Mouse (Mus musculus) forebrain, embryonic 12.5 days (tissue): Measurements from ENCODE around the gene Nr2f6. TPM values are rescaled to one million over a fixed set of nuclear protein-coding genes. Genes with fewer than 3 reads are reported as not detected.

Experiments used
- ATAC-seq: fragments of 200-750 bp; cut with Nextera tagmentation; 2 replicates; pipeline ENCODE4 v1.8.0; 2017; ENCODE audit warnings: moderate TSS enrichment; ENCODE audit not compliant: low FRiP score
- H3K27ac ChIP-seq: fragments of 300-500 bp; sonication (generic); 2 replicates; pipeline ENCODE4 v1.5.1; 2016; ENCODE audit warnings: mild to moderate bottlenecking
- H3K27me3 ChIP-seq: fragments of 300-500 bp; sonication (generic); 2 replicates; pipeline ENCODE4 v1.6.1; 2016; ENCODE audit warnings: mild to moderate bottlenecking
- H3K36me3 ChIP-seq: fragments of 300-500 bp; sonication (generic); replicated peaks from 2 replicates; pipeline ENCODE4 v1.6.1; 2016; ENCODE audit warnings: mild to moderate bottlenecking
- H3K4me1 ChIP-seq: fragments of 300-500 bp; sonication (generic); 2 replicates; pipeline ENCODE4 v1.6.1; 2016
- H3K4me2 ChIP-seq: fragments of 300-500 bp; sonication (generic); 2 replicates; pipeline ENCODE4 v1.6.1; 2016; ENCODE audit warnings: mild to moderate bottlenecking, moderate library complexity
- H3K4me3 ChIP-seq: fragments of 300-500 bp; sonication (generic); replicated peaks from 2 replicates; pipeline ENCODE4 v1.5.1; 2016; ENCODE audit warnings: mild to moderate bottlenecking
- H3K9ac ChIP-seq: fragments of 300-500 bp; sonication (generic); 2 replicates; pipeline ENCODE4 v1.6.1; 2016; ENCODE audit warnings: mild to moderate bottlenecking
- H3K9me3 ChIP-seq: fragments of 300-500 bp; sonication (generic); 2 replicates; pipeline ENCODE4 v1.6.1; 2016
- WGBS: fragments of 180-500 bp; shearing (Covaris S2); methylation state at CpG from one replicate; pipeline ENCODE4 v1.1.7; 2016; 5-methylcytosine and 5-hydroxymethylcytosine counted together
- polyA plus RNA-seq: library from polyadenylated mRNA; unstranded; fragments of >200 nt; fragmentation: Nextera tagmentation; extraction: Ambion mirVana; gene quantifications from 2 replicates; pipeline ENCODE4 v1.2.1, GENCODE M21; 2016

The Nr2f6 gene
- polyA plus RNA-seq = 31.5 and 35.3 TPM in 2 replicates

DNA sequence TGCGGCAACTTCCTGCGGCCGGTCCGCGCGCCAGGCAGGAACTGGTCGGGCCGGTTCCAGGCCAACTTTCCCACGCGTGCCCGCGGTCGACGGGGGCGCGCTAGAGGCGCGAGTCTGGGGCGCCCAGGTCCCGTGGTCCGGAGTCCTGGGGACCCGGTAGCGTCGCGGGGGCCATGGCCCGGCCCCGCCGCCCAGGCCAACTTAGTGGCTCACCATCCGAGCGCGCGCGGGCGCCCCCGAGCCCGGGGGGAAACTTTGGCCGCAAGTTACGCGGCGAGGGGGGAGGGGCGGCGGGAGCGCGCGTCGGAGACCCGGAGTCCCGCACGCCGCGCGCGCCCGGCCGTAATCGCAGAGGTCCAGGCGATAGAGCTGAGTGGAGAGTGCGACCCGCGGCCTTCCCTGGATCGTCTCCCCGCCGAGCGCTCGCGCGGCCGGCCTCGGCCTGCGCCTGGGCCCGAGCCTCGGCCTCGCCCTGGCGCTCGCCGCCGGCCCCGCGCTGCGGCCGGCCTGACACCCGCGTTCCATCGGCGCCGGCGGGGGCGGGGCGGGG, at the start of gene Nr2f6:
Gene Nr2f6 (minus strand): TSS at position 540 of the 550 bp plus-strand sequence.
- peaks cover 6% of the 10 kb centered on the region for H3K36me3 ChIP-seq
- peaks cover 58% of the 10 kb centered on the region for H3K4me1 ChIP-seq
- H3K9me3 ChIP-seq = no peaks in the 10 kb centered on the region
- peak within 1 kb of the TSS; percentile 75 for H3K4me3 ChIP-seq
- peak; percentile 30 for ATAC-seq
- peaks cover 32% of the 10 kb centered on the region for H3K27me3 ChIP-seq
- WGBS = under 1% methylated on average over 58 of the region's 89 CpGs
- H3K4me2 ChIP-seq = peak within 1 kb of the TSS; percentile 98
- peak within 1 kb of the TSS; percentile 89 for H3K27ac ChIP-seq
- H3K9ac ChIP-seq = peak within 1 kb of the TSS; percentile 80

DNA sequence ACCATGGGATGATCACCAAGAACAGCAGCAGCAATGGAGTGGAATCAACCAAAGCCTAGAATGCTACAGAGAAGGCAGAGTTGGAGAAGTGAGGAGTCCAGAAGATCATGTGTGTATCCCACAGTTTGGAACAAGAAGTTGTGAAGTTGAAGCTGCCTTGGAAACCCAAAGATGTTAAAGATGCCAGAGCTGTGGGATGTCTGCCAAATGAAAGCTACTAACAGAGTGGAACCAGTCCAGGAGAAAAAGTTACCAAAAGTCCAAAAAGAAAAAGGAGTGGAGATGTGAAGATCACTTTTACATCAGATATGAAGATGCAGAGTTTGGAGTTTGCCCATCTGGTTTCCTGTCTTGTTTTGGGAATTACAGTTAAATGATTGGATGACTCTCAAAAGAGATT, 40.4 kb upstream of the Nr2f6 start:
- H3K4me2 ChIP-seq = no peak overlapping the region
- no peak overlapping the region for H3K27ac ChIP-seq
- peaks cover 6% of the 10 kb centered on the region; the same call in 1 of the 2 replicates for H3K9me3 ChIP-seq
- no peak for ATAC-seq
- H3K4me1 ChIP-seq = no peaks in the 10 kb centered on the region
- H3K4me3 ChIP-seq = no peak overlapping the region
- H3K36me3 ChIP-seq = no peaks in the 10 kb centered on the region
- no peak overlapping the region for H3K9ac ChIP-seq
- H3K27me3 ChIP-seq = no peaks in the 10 kb centered on the region

DNA sequence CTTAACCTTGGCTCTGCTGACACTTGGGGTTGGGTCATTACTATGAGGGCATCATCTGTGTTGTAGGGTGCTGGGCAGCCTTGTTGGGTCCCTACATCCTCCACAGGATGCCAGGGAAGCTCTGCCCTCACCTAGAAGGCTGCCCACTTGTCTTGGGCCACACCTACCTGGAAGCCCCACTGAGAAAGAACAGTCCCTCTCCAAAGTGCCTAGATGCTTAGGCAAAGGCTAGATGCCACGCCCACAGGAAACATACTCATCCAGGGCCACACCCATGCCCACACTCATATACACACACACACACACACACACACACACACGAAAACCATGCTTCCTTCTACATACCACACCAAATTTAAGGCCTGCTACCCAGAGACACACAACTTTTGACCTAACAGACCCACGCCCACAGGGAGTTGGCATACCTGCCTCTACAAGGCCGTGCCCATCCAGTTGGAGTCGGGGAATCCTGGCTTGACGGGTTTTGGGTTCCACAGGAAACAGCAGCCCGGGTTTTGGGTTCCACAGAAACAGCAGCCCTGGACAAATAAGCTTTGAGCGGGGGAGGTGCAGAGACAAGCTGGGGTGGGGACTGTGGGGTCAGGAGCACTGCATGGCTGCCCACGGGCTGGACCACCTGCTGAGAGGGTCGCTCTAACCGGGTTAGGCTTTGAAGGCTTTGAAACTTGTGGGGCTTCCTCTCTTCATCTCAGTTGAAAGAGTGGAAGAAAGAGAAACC, 29.9 kb upstream of the Nr2f6 start:
- H3K36me3 ChIP-seq = peaks cover 31% of the 10 kb centered on the region
- H3K9me3 ChIP-seq = no peaks in the 10 kb centered on the region
- peaks cover 13% of the 10 kb centered on the region for H3K4me1 ChIP-seq
- H3K27me3 ChIP-seq = 0 out of 2 replicates have a peak, but pooled peaks cover 7% of the 10 kb centered on the region
- H3K27ac ChIP-seq = no peak overlapping the region
- no peak overlapping the region for H3K4me2 ChIP-seq
- no peak for ATAC-seq
- no peak overlapping the region for H3K4me3 ChIP-seq
- H3K9ac ChIP-seq = no peak overlapping the region
- 48% methylated on average over 11 of the region's 11 CpGs for WGBS

DNA sequence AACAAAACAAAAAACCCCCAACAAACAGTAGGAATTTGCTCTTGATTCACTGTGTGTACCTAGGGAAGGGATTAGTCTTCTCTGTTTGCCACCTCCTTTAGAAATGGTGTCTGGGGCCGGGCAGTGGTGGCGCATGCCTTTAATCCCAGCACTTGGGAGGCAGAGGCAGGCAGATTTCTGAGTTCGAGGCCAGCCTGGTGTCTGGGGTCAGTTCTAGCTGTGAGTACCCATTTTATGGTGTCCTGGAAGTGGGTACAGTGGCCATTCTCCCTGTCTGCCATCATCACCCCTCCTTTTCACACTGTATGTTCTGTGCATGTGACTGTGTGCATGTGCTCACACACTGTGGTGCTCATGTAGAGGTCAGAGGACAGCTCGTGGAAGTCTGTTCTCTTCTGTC, 26.5 kb upstream of the Nr2f6 start:
- no peak overlapping the region for H3K27ac ChIP-seq
- 0 out of 2 replicates have a peak, but pooled peaks cover 4% of the 10 kb centered on the region for H3K27me3 ChIP-seq
- peaks cover 25% of the 10 kb centered on the region for H3K4me1 ChIP-seq
- 92% methylated on average over 4 of the region's 4 CpGs for WGBS
- H3K9ac ChIP-seq = no peak overlapping the region
- no peak overlapping the region for H3K4me2 ChIP-seq
- H3K4me3 ChIP-seq = no peak overlapping the region
- no peak for ATAC-seq
- peaks cover 31% of the 10 kb centered on the region for H3K36me3 ChIP-seq
- no peaks in the 10 kb centered on the region for H3K9me3 ChIP-seq

DNA sequence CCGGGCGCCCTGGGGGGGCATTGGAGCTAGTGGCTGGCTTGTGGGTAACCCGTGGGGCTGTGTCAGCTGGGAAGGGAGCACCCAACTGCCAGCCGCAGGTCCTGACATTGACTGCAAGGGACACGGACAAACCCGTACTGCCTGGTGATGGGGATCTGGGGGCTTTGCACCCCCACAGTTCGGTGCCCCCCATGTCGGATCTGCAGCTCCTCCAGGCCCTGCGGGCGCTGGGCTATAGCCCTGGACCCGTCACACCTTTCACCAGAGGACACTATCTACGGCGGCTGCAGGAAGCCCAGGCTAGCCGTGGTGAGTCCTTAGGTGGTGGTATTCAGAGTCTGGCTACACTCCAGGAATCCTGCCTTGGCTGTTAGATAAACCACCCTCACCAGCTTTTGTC, 25.7 kb upstream of the Nr2f6 start:
- Histone ChIP-seq H3K4me3 (peak overlapping the region; percentile 66), H3K9me3 (no peaks in the 10 kb centered on the region), H3K27ac (no peak overlapping the region), H3K4me1 (peaks cover 25% of the 10 kb centered on the region), H3K36me3 (peaks cover 31% of the 10 kb centered on the region), H3K4me2 (no peak overlapping the region), H3K27me3 (0 out of 2 replicates have a peak, but pooled peaks cover 4% of the 10 kb centered on the region), H3K9ac (peak overlapping the region; percentile 33; the same call in 1 of the 2 replicates)
- WGBS = 92% methylated on average over 14 of the region's 14 CpGs
- ATAC-seq = no peak

DNA sequence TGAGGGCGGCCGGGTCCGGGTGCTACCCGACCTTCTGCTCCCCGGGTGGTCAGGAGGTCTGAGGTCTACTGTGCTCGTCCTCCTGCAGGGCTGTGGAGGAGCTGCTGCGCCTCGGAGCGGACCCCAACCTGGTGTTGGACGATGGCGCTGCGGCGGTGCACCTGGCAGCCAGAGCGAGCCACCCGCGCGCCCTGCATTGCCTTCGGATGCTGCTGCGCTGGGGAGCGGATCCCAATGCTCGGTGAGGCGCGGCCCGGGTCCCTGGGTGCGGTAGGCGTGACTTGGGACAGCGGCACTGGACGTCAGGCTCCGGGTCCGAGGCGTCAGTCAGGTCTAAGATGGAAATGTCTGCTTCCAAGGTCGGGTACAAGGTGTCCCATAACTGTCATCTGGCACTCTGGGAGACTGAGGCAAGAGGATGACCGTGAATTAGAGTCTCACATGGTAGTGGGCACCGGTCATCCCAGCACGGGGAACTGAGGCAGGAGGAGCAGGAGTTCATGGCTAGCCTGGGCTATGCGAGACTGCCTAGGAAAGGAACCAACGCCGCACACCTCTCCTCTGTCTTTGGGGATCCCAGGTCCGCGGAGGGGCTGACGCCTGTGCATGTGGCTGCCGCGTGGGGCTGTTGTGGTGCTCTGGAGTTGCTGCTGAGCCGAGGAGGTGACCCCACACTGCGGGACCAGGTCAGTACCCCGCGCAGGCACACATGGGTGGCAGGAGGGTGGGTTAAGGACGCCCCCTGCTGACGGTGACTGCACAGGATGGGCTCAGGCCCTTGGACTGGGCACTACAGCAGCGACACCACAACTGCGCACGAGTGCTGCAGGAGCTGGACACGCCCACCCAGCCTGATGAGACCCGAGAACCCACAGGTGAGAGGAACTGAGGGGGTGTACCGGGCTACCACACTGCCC, 24.6 kb upstream of the Nr2f6 start:
- H3K4me2 ChIP-seq = peak overlapping the region; percentile 70
- H3K4me1 ChIP-seq = peaks cover 20% of the 10 kb centered on the region
- peak; percentile 81 for ATAC-seq
- H3K36me3 ChIP-seq = peaks cover 34% of the 10 kb centered on the region
- H3K9ac ChIP-seq = peak overlapping the region; percentile 71
- H3K9me3 ChIP-seq = no peaks in the 10 kb centered on the region
- 0 out of 2 replicates have a peak, but pooled peaks cover 2% of the 10 kb centered on the region for H3K27me3 ChIP-seq
- peak overlapping the region; percentile 68 for H3K27ac ChIP-seq
- WGBS = under 1% methylated on average over 55 of the region's 55 CpGs
- H3K4me3 ChIP-seq = peak overlapping the region; percentile 66

DNA sequence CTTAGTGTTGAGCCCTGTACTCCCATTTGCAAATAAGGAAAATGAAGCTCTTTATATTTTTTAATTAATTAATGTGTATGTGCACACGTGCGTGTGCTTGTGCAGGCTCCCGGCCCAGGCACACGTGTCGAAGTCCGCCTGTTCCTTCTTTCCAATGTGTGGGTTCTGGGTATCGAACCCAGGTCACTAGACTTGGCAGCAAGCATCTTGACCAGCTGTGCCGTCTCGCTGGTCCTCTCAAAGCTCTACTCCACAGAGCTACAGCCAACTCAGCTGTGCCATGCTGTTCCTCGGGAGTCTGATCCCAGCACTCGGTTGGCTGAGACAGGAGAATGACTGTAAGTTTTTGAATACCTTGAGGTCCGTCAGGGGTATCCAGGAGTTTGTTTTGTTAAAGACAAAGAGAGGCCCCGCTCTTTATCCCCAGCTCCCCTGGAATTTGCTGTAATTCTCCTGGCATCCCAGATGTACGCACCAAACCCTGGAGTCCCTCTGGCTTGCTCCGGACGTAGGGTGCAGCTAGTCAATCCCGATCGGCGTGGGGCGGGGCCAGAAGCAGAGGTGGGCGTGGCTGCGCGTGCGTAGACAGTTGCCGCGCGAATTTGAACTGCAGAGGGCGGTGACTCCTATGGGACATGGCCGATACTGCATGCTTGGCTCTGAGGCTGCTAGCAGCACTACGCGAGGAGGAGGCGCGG, 23.8 kb upstream of the Nr2f6 start, which contains the start of gene Ankle1:
Gene Ankle1 (plus strand): TSS at position 610 of the 698 bp plus-strand sequence.
- WGBS = 17% methylated on average over 33 of the region's 33 CpGs
- Histone ChIP-seq H3K4me2 (peak within 1 kb of the TSS; percentile 70), H3K36me3 (peaks cover 38% of the 10 kb centered on the region), H3K27me3 (no peaks in the 10 kb centered on the region), H3K4me3 (peak within 1 kb of the TSS; percentile 66), H3K9ac (peak within 1 kb of the TSS; percentile 71), H3K4me1 (peaks cover 20% of the 10 kb centered on the region), H3K9me3 (no peaks in the 10 kb centered on the region), H3K27ac (peak within 1 kb of the TSS; percentile 68)
- peak; percentile 92 for ATAC-seq

DNA sequence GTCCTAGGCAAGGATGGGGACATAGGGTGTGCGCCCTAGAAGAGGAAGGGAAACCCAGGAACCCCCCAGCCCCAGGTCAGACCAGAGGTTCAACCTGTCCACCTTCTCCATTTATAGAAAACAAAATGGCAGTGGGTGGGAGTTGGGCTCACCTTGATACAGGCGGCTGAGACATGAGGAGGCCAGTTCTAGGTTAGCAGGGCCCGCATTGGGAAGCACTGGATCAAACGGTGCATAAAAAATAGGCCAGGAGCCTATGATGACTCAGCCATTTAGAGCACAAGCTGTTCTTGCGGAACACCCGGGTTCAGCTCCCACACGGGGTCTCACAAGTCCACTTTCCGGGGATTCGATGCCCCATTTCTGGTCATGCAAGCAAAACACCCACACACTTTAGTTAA, 23.2 kb upstream of the Nr2f6 start:
- WGBS = 86% methylated on average over 9 of the region's 9 CpGs
- Histone ChIP-seq H3K27me3 (no peaks in the 10 kb centered on the region), H3K27ac (no peak overlapping the region), H3K9me3 (no peaks in the 10 kb centered on the region), H3K4me2 (no peak overlapping the region; the same call in 1 of the 2 replicates), H3K36me3 (peaks cover 40% of the 10 kb centered on the region), H3K4me1 (peaks cover 20% of the 10 kb centered on the region), H3K9ac (no peak overlapping the region), H3K4me3 (peak overlapping the region; percentile 66; the same call in 1 of the 2 replicates)
- no peak for ATAC-seq

DNA sequence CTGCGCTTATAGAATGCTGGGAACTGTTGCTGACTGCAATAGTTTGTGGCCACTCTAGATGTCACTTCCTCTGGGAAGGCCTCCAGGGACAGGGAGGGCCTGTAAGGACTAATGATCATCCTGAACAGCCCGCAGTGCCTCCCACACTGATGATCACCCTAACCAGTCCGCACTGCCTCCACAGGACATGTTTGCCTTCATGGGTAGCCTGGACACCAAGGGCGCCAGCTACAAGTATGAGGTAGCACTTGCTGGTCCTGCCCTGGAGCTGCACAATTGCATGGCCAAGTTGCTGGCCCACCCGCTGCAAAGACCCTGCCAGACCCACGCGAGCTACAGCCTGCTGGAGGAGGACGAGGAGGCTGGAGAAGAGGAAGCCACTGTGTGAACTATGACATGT, 22.3 kb upstream of the Nr2f6 start:
- Histone ChIP-seq H3K9ac (no peak overlapping the region), H3K9me3 (no peaks in the 10 kb centered on the region), H3K4me1 (peaks cover 20% of the 10 kb centered on the region), H3K27ac (no peak overlapping the region), H3K36me3 (peaks cover 39% of the 10 kb centered on the region), H3K4me2 (no peak overlapping the region), H3K27me3 (no peaks in the 10 kb centered on the region), H3K4me3 (no peak overlapping the region)
- WGBS = 96% methylated on average over 8 of the region's 8 CpGs
- no peak for ATAC-seq

DNA sequence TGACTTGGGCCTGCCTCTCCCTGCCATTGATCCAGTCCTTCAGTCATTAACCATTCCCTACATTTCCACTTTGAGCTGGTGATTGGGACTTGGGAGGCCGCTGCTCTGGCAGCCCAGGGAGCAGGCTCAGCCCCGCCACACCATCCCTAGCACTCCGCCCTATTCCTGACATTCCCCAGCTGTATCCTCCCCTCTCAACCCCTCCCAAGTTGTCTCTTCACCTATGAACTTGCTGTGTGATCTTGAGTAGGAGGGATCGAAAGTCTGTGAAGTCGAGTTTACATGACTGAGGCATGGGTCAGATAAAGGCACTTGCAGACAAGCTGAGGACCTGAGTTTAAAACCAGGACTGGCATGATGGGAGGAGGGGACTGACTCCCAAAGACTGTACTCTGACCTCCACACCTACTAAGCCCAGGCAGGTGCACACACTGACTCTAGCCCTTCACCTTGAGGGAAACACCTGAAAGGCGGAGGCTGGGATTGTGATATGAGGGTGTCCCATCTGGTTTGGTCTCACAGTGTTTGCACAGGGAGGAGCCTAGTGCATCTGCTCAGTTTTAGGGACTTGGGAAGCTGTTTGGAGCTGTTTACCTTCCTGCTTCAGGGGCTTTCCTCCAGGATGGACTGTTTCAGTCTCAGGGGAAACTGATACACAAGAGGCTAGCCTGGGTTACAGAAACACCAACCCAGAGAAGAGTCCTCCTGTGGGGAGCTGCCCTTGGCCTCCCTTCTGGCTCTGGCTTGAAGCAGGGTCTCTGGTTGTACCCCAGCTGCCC, 21.5 kb upstream of the Nr2f6 start:
- 87% methylated on average over 6 of the region's 6 CpGs for WGBS
- ATAC-seq = no peak
- Histone ChIP-seq H3K9me3 (no peaks in the 10 kb centered on the region), H3K27ac (no peak overlapping the region), H3K4me1 (peaks cover 20% of the 10 kb centered on the region), H3K36me3 (peaks cover 39% of the 10 kb centered on the region), H3K4me2 (no peak overlapping the region), H3K27me3 (no peaks in the 10 kb centered on the region), H3K9ac (no peak overlapping the region), H3K4me3 (no peak overlapping the region)

DNA sequence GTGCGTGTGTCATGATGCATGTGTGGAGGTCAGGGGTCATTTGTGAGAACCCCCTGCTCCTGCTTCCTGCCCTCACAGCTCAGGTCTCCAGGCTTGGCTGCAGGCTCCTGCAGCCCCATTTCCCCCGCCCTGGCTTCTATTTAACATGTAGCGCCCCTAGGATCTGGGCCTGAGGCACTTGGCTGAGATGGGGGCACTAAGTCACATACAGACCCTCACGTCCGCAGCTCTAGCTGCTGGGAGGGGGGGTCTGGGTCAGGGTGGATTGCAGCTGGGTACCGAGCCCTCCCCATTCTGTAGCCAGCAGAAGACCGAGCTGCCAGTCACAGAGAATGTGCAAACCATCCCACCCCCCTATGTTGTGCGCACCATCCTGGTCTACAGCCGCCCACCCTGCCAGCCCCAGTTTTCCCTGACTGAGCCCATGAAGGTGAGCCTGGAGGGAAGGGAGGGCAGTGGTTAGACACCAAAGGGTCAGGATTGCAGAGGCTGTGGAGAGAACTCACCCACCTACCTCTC, 20.7 kb upstream of the Nr2f6 start:
- no peak overlapping the region for H3K4me2 ChIP-seq
- no peak overlapping the region for H3K9ac ChIP-seq
- no peak for ATAC-seq
- peaks cover 32% of the 10 kb centered on the region for H3K36me3 ChIP-seq
- H3K4me3 ChIP-seq = no peak overlapping the region
- peaks cover 24% of the 10 kb centered on the region for H3K4me1 ChIP-seq
- 89% methylated on average over 9 of the region's 9 CpGs for WGBS
- H3K9me3 ChIP-seq = no peaks in the 10 kb centered on the region
- no peak overlapping the region for H3K27ac ChIP-seq
- no peaks in the 10 kb centered on the region for H3K27me3 ChIP-seq
